Mouse (Mus musculus): ENCODE data around the gene Il24. TPM values are rescaled to one million over a fixed set of nuclear protein-coding genes. Genes with fewer than 3 reads are reported as not detected.

Il24 gene
- total RNA-seq, 1 experiment from 2014 or later = not detected

GRCm38 (mm10) chr1:130864238-130864637, 23.0 kb downstream of the Il24 start:
- peak; percentile 82 for ATAC-seq (replicated peaks; ENCODE audit: insufficient number of reproducible peaks, low FRiP score, low TSS enrichment, poor library complexity, severe bottlenecking)

- no peak for ATAC-seq (replicated peaks; ENCODE audit: insufficient number of reproducible peaks, low FRiP score, low TSS enrichment, poor library complexity, severe bottlenecking)
Measured at GRCm38 (mm10) chr1:130857456-130857855, 29.8 kb downstream of the Il24 start.

GRCm38 (mm10) chr1:130855723-130856122, 31.5 kb downstream of the Il24 start:
- no peak for ATAC-seq (replicated peaks; ENCODE audit: insufficient number of reproducible peaks, low FRiP score, low TSS enrichment, poor library complexity, severe bottlenecking)

- no peak for ATAC-seq (replicated peaks; ENCODE audit: insufficient number of reproducible peaks, low FRiP score, low TSS enrichment, poor library complexity, severe bottlenecking)
Measured at GRCm38 (mm10) chr1:130854819-130855218, 32.4 kb downstream of the Il24 start.

GRCm38 (mm10) chr1:130850405-130850804, 36.8 kb downstream of the Il24 start:
- ATAC-seq (replicated peaks; ENCODE audit: insufficient number of reproducible peaks, low FRiP score, low TSS enrichment, poor library complexity, severe bottlenecking) = no peak

- ATAC-seq (replicated peaks; ENCODE audit: insufficient number of reproducible peaks, low FRiP score, low TSS enrichment, poor library complexity, severe bottlenecking) = no peak
Measured at GRCm38 (mm10) chr1:130849530-130850214, 37.6 kb downstream of the Il24 start.

GRCm38 (mm10) chr1:130844516-130844915, 42.7 kb downstream of the Il24 start:
- ATAC-seq (replicated peaks; ENCODE audit: insufficient number of reproducible peaks, low FRiP score, low TSS enrichment, poor library complexity, severe bottlenecking) = no peak

- no peak for ATAC-seq (replicated peaks; ENCODE audit: insufficient number of reproducible peaks, low FRiP score, low TSS enrichment, poor library complexity, severe bottlenecking)
Measured at GRCm38 (mm10) chr1:130841621-130842020, 45.6 kb downstream of the Il24 start.

GRCm38 (mm10) chr1:130840599-130841379, 46.5 kb downstream of the Il24 start:
- ATAC-seq (replicated peaks; ENCODE audit: insufficient number of reproducible peaks, low FRiP score, low TSS enrichment, poor library complexity, severe bottlenecking) = no peak

- no peak for ATAC-seq (replicated peaks; ENCODE audit: insufficient number of reproducible peaks, low FRiP score, low TSS enrichment, poor library complexity, severe bottlenecking)
Measured at GRCm38 (mm10) chr1:130838288-130838687, 49.0 kb downstream of the Il24 start.

- no peak for ATAC-seq (replicated peaks; ENCODE audit: insufficient number of reproducible peaks, low FRiP score, low TSS enrichment, poor library complexity, severe bottlenecking)
Measured at GRCm38 (mm10) chr1:130835161-130835936, 51.9 kb downstream of the Il24 start.

GRCm38 (mm10) chr1:130832230-130833149, 54.8 kb downstream of the Il24 start:
- ATAC-seq (replicated peaks; ENCODE audit: insufficient number of reproducible peaks, low FRiP score, low TSS enrichment, poor library complexity, severe bottlenecking) = no peak

Other genes with a start within 250 kb of the Il24 start
- gene C4bp, start 225.8 kb downstream of the Il24 start, total RNA-seq (2017) = not detected in 3 replicates
- gene Gm29427, start 171.7 kb downstream of the Il24 start, total RNA-seq (2017) = not detected in 3 replicates
- gene Yod1, start 170.1 kb downstream of the Il24 start, total RNA-seq (2017) = 7.4 to 9.8 TPM (median 7.8 TPM) in 3 replicates
- 10.6 to 18.1 TPM (median 13.7 TPM) in 3 replicates for gene Pfkfb2, start 158.2 kb downstream of the Il24 start, total RNA-seq (2017)
- 0.57 to 0.58 TPM in 2 of 3 replicates, not detected in the other for gene AA986860, start 155.5 kb downstream of the Il24 start, total RNA-seq (2017)
- gene Fcamr, start 86.6 kb downstream of the Il24 start, total RNA-seq (2017) = not detected in 3 replicates
- gene Pigr, start 60.8 kb downstream of the Il24 start, total RNA-seq (2017) = 0.19 TPM in 1 of 3 replicates, not detected in the others
- 27.7 to 41.4 TPM (median 29.9 TPM) in 3 replicates for gene Fcmr, start 21.8 kb downstream of the Il24 start, total RNA-seq (2017)
- not detected in 3 replicates for gene Il20, start 24.0 kb upstream of the Il24 start, total RNA-seq (2017)
- 1.1 TPM in 1 of 3 replicates, not detected in the others for gene Il19, start 52.7 kb upstream of the Il24 start, total RNA-seq (2017)
- 0.49 to 1.5 TPM in 2 of 3 replicates, not detected in the other for gene Il10, start 132.4 kb upstream of the Il24 start, total RNA-seq (2017)
- 205 to 262 TPM (median 212 TPM) in 3 replicates for gene Mapkapk2, start 210.4 kb upstream of the Il24 start, total RNA-seq (2017)